Mouse (Mus musculus): ENCODE measurements around the gene Rbm5. TPM values are rescaled to one million over a fixed set of nuclear protein-coding genes. Genes with fewer than 3 reads are reported as not detected.

Gene Rbm5
- polyA plus RNA-seq, 1 experiment from 2014 or later: 185 TPM

- WGBS: 3% methylated on average over 14 of the region's 14 CpGs
- peaks cover 67% of the 10 kb centered on the region for H3K27me3 ChIP-seq (ENCODE audit: poor library complexity, severe bottlenecking)
- H3K4me1 ChIP-seq: peaks cover 93% of the 10 kb centered on the region
- H3K36me3 ChIP-seq (replicated peaks): peaks cover 38% of the 10 kb centered on the region
- peak; percentile 53 for DNase-seq (ENCODE audit: extremely low spot score, low spot score)
- no peaks in the 10 kb centered on the region for H3K9me3 ChIP-seq
- H3K27ac ChIP-seq: peak overlapping the region; percentile 92
- peak overlapping the region; percentile 84 for H3K4me3 ChIP-seq
These were observed 64.0 kb downstream of the Rbm5 start for GRCm38 (mm10) chr9:107706781-107707211.

GRCm38 (mm10) chr9:107703337-107704122 is 67.3 kb downstream of the Rbm5 start:
- Histone ChIP-seq H3K4me3 (no peak overlapping the region), H3K4me1 (peaks cover 100% of the 10 kb centered on the region), H3K27me3 (ENCODE audit: poor library complexity, severe bottlenecking) (peaks cover 43% of the 10 kb centered on the region), H3K36me3 (replicated peaks) (peaks cover 55% of the 10 kb centered on the region), H3K27ac (peak overlapping the region; percentile 15; the same call in 1 of the 2 replicates), H3K9me3 (no peaks in the 10 kb centered on the region)
- WGBS: 73% methylated on average over 14 of the region's 14 CpGs
- no peak for DNase-seq (ENCODE audit: extremely low spot score, low spot score)

- DNase-seq (ENCODE audit: extremely low spot score, low spot score): no peak
- WGBS: 80% methylated on average over 3 of the region's 3 CpGs
- Histone ChIP-seq H3K4me1 (peaks cover 100% of the 10 kb centered on the region), H3K27ac (peak overlapping the region; percentile 2), H3K9me3 (no peaks in the 10 kb centered on the region), H3K36me3 (replicated peaks) (peaks cover 55% of the 10 kb centered on the region), H3K4me3 (no peak overlapping the region), H3K27me3 (ENCODE audit: poor library complexity, severe bottlenecking) (peaks cover 35% of the 10 kb centered on the region)
These were observed 68.1 kb downstream of the Rbm5 start for GRCm38 (mm10) chr9:107702606-107703185.

GRCm38 (mm10) chr9:107701594-107701993 is 69.2 kb downstream of the Rbm5 start:
- no peaks in the 10 kb centered on the region for H3K9me3 ChIP-seq
- peaks cover 100% of the 10 kb centered on the region for H3K4me1 ChIP-seq
- peaks cover 28% of the 10 kb centered on the region for H3K27me3 ChIP-seq (ENCODE audit: poor library complexity, severe bottlenecking)
- H3K4me3 ChIP-seq: no peak overlapping the region
- WGBS: 88% methylated on average over 12 of the region's 12 CpGs
- DNase-seq (ENCODE audit: extremely low spot score, low spot score): no peak
- H3K27ac ChIP-seq: no peak overlapping the region
- H3K36me3 ChIP-seq (replicated peaks): peaks cover 61% of the 10 kb centered on the region

- H3K36me3 ChIP-seq (replicated peaks): peaks cover 64% of the 10 kb centered on the region
- H3K4me1 ChIP-seq: peaks cover 100% of the 10 kb centered on the region
- WGBS: 34% methylated on average over 6 of the region's 6 CpGs
- DNase-seq (ENCODE audit: extremely low spot score, low spot score): no peak
- peaks cover 15% of the 10 kb centered on the region; the same call in 1 of the 2 replicates for H3K27me3 ChIP-seq (ENCODE audit: poor library complexity, severe bottlenecking)
- peak overlapping the region; percentile 31 for H3K4me3 ChIP-seq
- H3K27ac ChIP-seq: peak overlapping the region; percentile 82
- H3K9me3 ChIP-seq: no peaks in the 10 kb centered on the region
These were observed 70.7 kb downstream of the Rbm5 start for GRCm38 (mm10) chr9:107700114-107700571.

- Histone ChIP-seq H3K4me1 (peaks cover 100% of the 10 kb centered on the region), H3K36me3 (replicated peaks) (peaks cover 64% of the 10 kb centered on the region), H3K4me3 (peak overlapping the region; percentile 31), H3K27ac (peak overlapping the region; percentile 82), H3K9me3 (no peaks in the 10 kb centered on the region), H3K27me3 (ENCODE audit: poor library complexity, severe bottlenecking) (peaks cover 15% of the 10 kb centered on the region; the same call in 1 of the 2 replicates)
- DNase-seq (ENCODE audit: extremely low spot score, low spot score): peak; percentile 30
- WGBS: 2% methylated on average over 9 of the region's 9 CpGs
These were observed 71.3 kb downstream of the Rbm5 start for GRCm38 (mm10) chr9:107699376-107699980.

GRCm38 (mm10) chr9:107698611-107699190 is 72.1 kb downstream of the Rbm5 start:
- Histone ChIP-seq H3K4me3 (peak overlapping the region; percentile 31), H3K27ac (peak overlapping the region; percentile 82), H3K4me1 (peaks cover 95% of the 10 kb centered on the region), H3K27me3 (ENCODE audit: poor library complexity, severe bottlenecking) (peaks cover 15% of the 10 kb centered on the region; the same call in 1 of the 2 replicates), H3K36me3 (replicated peaks) (peaks cover 63% of the 10 kb centered on the region), H3K9me3 (no peaks in the 10 kb centered on the region)
- peak; percentile 45 for DNase-seq (ENCODE audit: extremely low spot score, low spot score)
- WGBS: 6% methylated on average over 14 of the region's 14 CpGs

- peak overlapping the region; percentile 36 for H3K4me3 ChIP-seq
- peak overlapping the region; percentile 82 for H3K27ac ChIP-seq
- WGBS: 8% methylated on average over 14 of the region's 14 CpGs
- peaks cover 95% of the 10 kb centered on the region for H3K4me1 ChIP-seq
- peak; percentile 59 for DNase-seq (ENCODE audit: extremely low spot score, low spot score)
- peaks cover 15% of the 10 kb centered on the region; the same call in 1 of the 2 replicates for H3K27me3 ChIP-seq (ENCODE audit: poor library complexity, severe bottlenecking)
- H3K36me3 ChIP-seq (replicated peaks): peaks cover 63% of the 10 kb centered on the region
- H3K9me3 ChIP-seq: no peaks in the 10 kb centered on the region
These were observed 72.8 kb downstream of the Rbm5 start for GRCm38 (mm10) chr9:107697811-107698521.

GRCm38 (mm10) chr9:107696845-107697610 is 73.8 kb downstream of the Rbm5 start:
- DNase-seq (ENCODE audit: extremely low spot score, low spot score): peak; percentile 67
- Histone ChIP-seq H3K27me3 (ENCODE audit: poor library complexity, severe bottlenecking) (peaks cover 9% of the 10 kb centered on the region; the same call in 1 of the 2 replicates), H3K4me1 (peaks cover 93% of the 10 kb centered on the region), H3K36me3 (replicated peaks) (peaks cover 63% of the 10 kb centered on the region), H3K4me3 (peak overlapping the region; percentile 36), H3K9me3 (no peaks in the 10 kb centered on the region), H3K27ac (peak overlapping the region; percentile 82)
- 15% methylated on average over 9 of the region's 9 CpGs for WGBS

- 41% methylated on average over 6 of the region's 6 CpGs for WGBS
- Histone ChIP-seq H3K9me3 (no peaks in the 10 kb centered on the region), H3K4me1 (peaks cover 84% of the 10 kb centered on the region), H3K27ac (peak overlapping the region; percentile 82), H3K36me3 (replicated peaks) (peaks cover 64% of the 10 kb centered on the region), H3K4me3 (no peak overlapping the region), H3K27me3 (ENCODE audit: poor library complexity, severe bottlenecking) (peaks cover 9% of the 10 kb centered on the region; the same call in 1 of the 2 replicates)
- DNase-seq (ENCODE audit: extremely low spot score, low spot score): no peak
These were observed 74.7 kb downstream of the Rbm5 start for GRCm38 (mm10) chr9:107696106-107696479.

GRCm38 (mm10) chr9:107695441-107696105 is 75.2 kb downstream of the Rbm5 start:
- Histone ChIP-seq H3K4me1 (peaks cover 79% of the 10 kb centered on the region), H3K36me3 (replicated peaks) (peaks cover 65% of the 10 kb centered on the region), H3K4me3 (no peak overlapping the region), H3K27me3 (ENCODE audit: poor library complexity, severe bottlenecking) (peaks cover 7% of the 10 kb centered on the region; the same call in 1 of the 2 replicates), H3K27ac (peak overlapping the region; percentile 82), H3K9me3 (no peaks in the 10 kb centered on the region)
- 87% methylated on average over 12 of the region's 12 CpGs for WGBS
- no peak for DNase-seq (ENCODE audit: extremely low spot score, low spot score)
